Mouse (Mus musculus) hindbrain, embryonic 12.5 days (tissue): ENCODE measurements around the gene Zfp189. TPM values are rescaled to one million over a fixed set of nuclear protein-coding genes. Genes with fewer than 3 reads are reported as not detected.

ENCODE experiments used
- ATAC-seq: fragments of 200-750 bp; cut with Nextera tagmentation; 2 replicates; pipeline ENCODE4 v1.8.0; 2017; ENCODE audit warnings: moderate TSS enrichment; ENCODE audit not compliant: low FRiP score
- H3K27ac ChIP-seq: fragments of 300-500 bp; sonication (generic); 2 replicates; pipeline ENCODE4 v1.5.1; 2016; ENCODE audit warnings: mild to moderate bottlenecking
- H3K27me3 ChIP-seq: fragments of 300-500 bp; sonication (generic); 2 replicates; pipeline ENCODE4 v1.6.1; 2016; ENCODE audit warnings: mild to moderate bottlenecking
- H3K36me3 ChIP-seq: fragments of 300-500 bp; sonication (generic); 2 replicates; pipeline ENCODE4 v1.6.1; 2016; ENCODE audit warnings: mild to moderate bottlenecking
- H3K4me1 ChIP-seq: fragments of 300-500 bp; sonication (generic); 2 replicates; pipeline ENCODE4 v1.6.1; 2016
- H3K4me2 ChIP-seq: fragments of 300-500 bp; sonication (generic); replicated peaks from 2 replicates; pipeline ENCODE4 v1.6.1; 2016; ENCODE audit warnings: mild to moderate bottlenecking
- H3K4me3 ChIP-seq: fragments of 300-500 bp; sonication (generic); 2 replicates; pipeline ENCODE4 v1.5.1; 2016; ENCODE audit warnings: mild to moderate bottlenecking
- H3K9ac ChIP-seq: fragments of 300-500 bp; sonication (generic); 2 replicates; pipeline ENCODE4 v1.6.1; 2016; ENCODE audit warnings: mild to moderate bottlenecking, moderate library complexity
- H3K9me3 ChIP-seq: fragments of 300-500 bp; sonication (generic); replicated peaks from 2 replicates; pipeline ENCODE4 v1.6.1; 2016; ENCODE audit warnings: mild to moderate bottlenecking
- WGBS: fragments of 180-500 bp; shearing (Covaris S2); methylation state at CpG from one replicate; pipeline ENCODE4 v1.1.7; 2016; 5-methylcytosine and 5-hydroxymethylcytosine counted together
- polyA plus RNA-seq: library from polyadenylated mRNA; unstranded; fragments of >200 nt; fragmentation: Nextera tagmentation; extraction: Ambion mirVana; gene quantifications from 2 replicates; pipeline ENCODE4 v1.2.1, GENCODE M21; 2016

Gene Zfp189
- polyA plus RNA-seq, 1 experiment from 2014 or later = 14.9 TPM

- no peak overlapping the region for H3K4me2 ChIP-seq
- H3K27me3 ChIP-seq = no peaks in the 10 kb centered on the region
- no peaks in the 10 kb centered on the region for H3K4me1 ChIP-seq
- H3K4me3 ChIP-seq = no peak overlapping the region
- no peak overlapping the region for H3K27ac ChIP-seq
- 81% methylated on average over 6 of the region's 6 CpGs for WGBS
- H3K9ac ChIP-seq = no peak overlapping the region
- no peak for ATAC-seq
- no peaks in the 10 kb centered on the region for H3K36me3 ChIP-seq
- H3K9me3 ChIP-seq = no peaks in the 10 kb centered on the region
Observed at GRCm38 (mm10) chr4:49546873-49547543, 26.0 kb downstream of the Zfp189 start.

- Histone ChIP-seq H3K4me1 (no peaks in the 10 kb centered on the region), H3K27me3 (no peaks in the 10 kb centered on the region), H3K4me2 (no peak overlapping the region), H3K9me3 (no peaks in the 10 kb centered on the region), H3K9ac (no peak overlapping the region), H3K27ac (no peak overlapping the region), H3K4me3 (no peak overlapping the region), H3K36me3 (no peaks in the 10 kb centered on the region)
- 83% methylated on average over 7 of the region's 7 CpGs for WGBS
- no peak for ATAC-seq
Observed at GRCm38 (mm10) chr4:49547544-49548219, 26.7 kb downstream of the Zfp189 start.

- no peak for ATAC-seq
- Histone ChIP-seq H3K4me2 (no peak within 1 kb of the TSS), H3K27me3 (no peaks in the 10 kb centered on the region), H3K4me3 (no peak within 1 kb of the TSS), H3K27ac (no peak within 1 kb of the TSS), H3K9ac (no peak within 1 kb of the TSS), H3K9me3 (no peaks in the 10 kb centered on the region), H3K4me1 (no peaks in the 10 kb centered on the region), H3K36me3 (no peaks in the 10 kb centered on the region)
- WGBS = 87% methylated on average over 3 of the region's 3 CpGs
Observed at GRCm38 (mm10) chr4:49549383-49549782, 28.4 kb downstream of the Zfp189 start, which contains the start of gene Aldob. Gene Aldob, minus strand, starts transcription at chr4:49549546.

- Histone ChIP-seq H3K27ac (no peak overlapping the region), H3K9ac (no peak overlapping the region), H3K9me3 (no peaks in the 10 kb centered on the region), H3K36me3 (no peaks in the 10 kb centered on the region), H3K4me1 (no peaks in the 10 kb centered on the region), H3K27me3 (no peaks in the 10 kb centered on the region), H3K4me2 (no peak overlapping the region), H3K4me3 (no peak overlapping the region)
- WGBS = 89% methylated on average over 5 of the region's 5 CpGs
- no peak for ATAC-seq
Observed at GRCm38 (mm10) chr4:49553380-49553779, 32.4 kb downstream of the Zfp189 start.

GRCm38 (mm10) chr4:49557375-49557774 lies 36.4 kb downstream of the Zfp189 start:
- no peak for ATAC-seq
- H3K9me3 ChIP-seq = no peaks in the 10 kb centered on the region
- H3K36me3 ChIP-seq = no peaks in the 10 kb centered on the region
- no peaks in the 10 kb centered on the region for H3K27me3 ChIP-seq
- H3K4me2 ChIP-seq = no peak overlapping the region
- H3K27ac ChIP-seq = no peak overlapping the region
- WGBS = 85% methylated on average over 7 of the region's 7 CpGs
- no peak overlapping the region for H3K4me3 ChIP-seq
- H3K9ac ChIP-seq = no peak overlapping the region
- no peaks in the 10 kb centered on the region for H3K4me1 ChIP-seq

- ATAC-seq = no peak
- Histone ChIP-seq H3K9me3 (no peaks in the 10 kb centered on the region), H3K4me1 (no peaks in the 10 kb centered on the region), H3K36me3 (no peaks in the 10 kb centered on the region), H3K4me3 (no peak overlapping the region), H3K4me2 (no peak overlapping the region), H3K27me3 (no peaks in the 10 kb centered on the region), H3K9ac (no peak overlapping the region), H3K27ac (no peak overlapping the region)
- 91% methylated on average over 2 of the region's 2 CpGs for WGBS
Observed at GRCm38 (mm10) chr4:49558181-49558580, 37.2 kb downstream of the Zfp189 start.

GRCm38 (mm10) chr4:49559915-49560772 lies 39.2 kb downstream of the Zfp189 start:
- no peak overlapping the region for H3K27ac ChIP-seq
- H3K4me1 ChIP-seq = no peaks in the 10 kb centered on the region
- no peaks in the 10 kb centered on the region for H3K36me3 ChIP-seq
- no peak overlapping the region for H3K4me3 ChIP-seq
- no peaks in the 10 kb centered on the region for H3K27me3 ChIP-seq
- 76% methylated on average over 20 of the region's 20 CpGs for WGBS
- H3K9ac ChIP-seq = no peak overlapping the region
- ATAC-seq = 0 out of 2 replicates have a peak, but pooled peaks have one; percentile 43
- H3K9me3 ChIP-seq = no peaks in the 10 kb centered on the region
- H3K4me2 ChIP-seq = no peak overlapping the region

GRCm38 (mm10) chr4:49567613-49568012 lies 46.6 kb downstream of the Zfp189 start:
- peak; percentile 68 for ATAC-seq
- H3K4me3 ChIP-seq = no peak overlapping the region
- WGBS = 25% methylated on average over 3 of the region's 3 CpGs

GRCm38 (mm10) chr4:49572194-49572593 lies 51.2 kb downstream of the Zfp189 start:
- WGBS = 94% methylated on average over 4 of the region's 4 CpGs
- Histone ChIP-seq H3K9me3 (no peaks in the 10 kb centered on the region), H3K4me1 (no peaks in the 10 kb centered on the region), H3K27ac (no peak overlapping the region), H3K9ac (no peak overlapping the region), H3K36me3 (no peaks in the 10 kb centered on the region), H3K4me3 (no peak overlapping the region), H3K4me2 (no peak overlapping the region), H3K27me3 (no peaks in the 10 kb centered on the region)
- no peak for ATAC-seq

More at GRCm38 (mm10) chr4:49567613-49568012, 46.6 kb downstream of the Zfp189 start:
- Histone ChIP-seq H3K4me2 (no peak overlapping the region), H3K9ac (no peak overlapping the region), H3K9me3 (no peaks in the 10 kb centered on the region), H3K27ac (no peak overlapping the region), H3K4me1 (no peaks in the 10 kb centered on the region), H3K27me3 (no peaks in the 10 kb centered on the region), H3K36me3 (no peaks in the 10 kb centered on the region)

Other genes with a start within 250 kb of the Zfp189 start
- not detected in 2 replicates for gene Acnat2, start 113.0 kb upstream of the Zfp189 start, polyA plus RNA-seq
- not detected in 2 replicates for gene Acnat1, start 47.3 kb upstream of the Zfp189 start, polyA plus RNA-seq
- gene Baat, start 14.6 kb upstream of the Zfp189 start, polyA plus RNA-seq = 0.17 and 0.18 TPM in 2 replicates
- gene Mrpl50, start 83 bp upstream of the Zfp189 start, polyA plus RNA-seq = 80.7 and 82.2 TPM in 2 replicates
- gene Aldob, start 28.4 kb downstream of the Zfp189 start, polyA plus RNA-seq = 0.20 TPM in 1 of 2 replicates, not detected in the other
- 31.0 and 33.3 TPM in 2 replicates for gene Tmem246, start 76.7 kb downstream of the Zfp189 start, polyA plus RNA-seq
- 67.6 TPM in 2 replicates for gene Rnf20, start 110.8 kb downstream of the Zfp189 start, polyA plus RNA-seq
- gene Ppp3r2, start 160.8 kb downstream of the Zfp189 start, polyA plus RNA-seq = 0.17 and 0.18 TPM in 2 replicates